Mouse (Mus musculus) T-helper 17 cell (primary cell): ENCODE data around the gene Syde2.

Source experiments
- in situ Hi-C, 2 experiments: fragments of 300-600 bp; cut with MboI, MseI; formaldehyde crosslinking; loops; 1 replicate in 1 of 2; 2 replicates in 1 of 2; pipeline ENCODE4 v1.15.1; 2025; ENCODE audit warnings: high pct_unique_total_duplicates in 2 of 2

Gene Syde2

DNA sequence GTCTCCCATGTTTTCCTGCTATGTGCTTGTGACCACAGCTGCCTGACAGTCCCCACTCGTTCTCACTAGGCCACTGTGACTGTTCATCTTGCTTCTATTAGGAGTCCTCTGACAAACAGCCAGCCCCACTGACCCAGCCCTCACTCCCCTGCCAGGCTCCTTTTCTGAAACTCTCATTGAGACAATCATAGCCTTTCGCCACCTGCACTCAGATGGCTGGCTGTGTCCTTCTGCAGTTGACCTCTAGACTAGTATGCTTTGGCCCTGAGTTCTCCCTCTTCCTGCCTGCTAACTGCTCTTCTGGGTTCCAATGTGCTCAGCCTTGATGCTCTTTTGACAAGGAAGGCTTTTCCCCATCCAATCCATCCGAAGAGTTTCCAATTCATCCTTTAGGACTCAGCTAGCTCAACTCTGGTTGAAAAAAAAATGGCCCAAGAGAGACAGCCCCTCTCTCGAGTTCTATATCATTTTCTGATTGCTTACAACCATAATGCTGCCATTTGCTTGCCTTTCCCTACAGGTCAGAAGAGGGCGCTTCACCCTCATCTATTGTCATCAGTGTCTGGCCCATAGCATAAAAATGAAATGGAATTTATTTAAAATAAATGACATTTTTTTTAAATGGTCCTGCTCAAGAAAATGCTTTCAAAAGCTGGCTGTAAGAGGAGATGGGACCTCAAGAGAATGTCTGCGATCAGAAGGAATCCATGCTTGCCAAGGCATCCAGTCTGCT lies 65.6 kb downstream of the Syde2 start:
- in situ Hi-C loops: no loop called here

DNA sequence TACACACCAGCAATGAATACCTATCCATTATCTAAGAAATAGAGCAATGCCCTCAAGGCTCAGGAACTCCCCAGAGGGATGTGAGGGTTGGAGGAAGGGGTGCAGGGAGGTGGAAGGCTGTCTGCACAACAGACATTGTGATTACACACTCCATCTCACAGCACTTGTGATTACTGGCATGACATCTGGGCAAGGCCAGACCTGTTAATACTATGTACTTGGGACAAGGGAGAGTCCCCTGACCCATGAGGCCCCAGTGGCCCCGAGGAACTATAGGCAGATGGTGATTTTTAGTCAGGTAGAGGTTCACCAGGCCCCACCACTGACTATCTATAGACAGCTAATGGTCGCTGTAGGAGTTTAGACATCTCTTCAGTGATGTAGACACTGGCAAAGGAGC lies 66.2 kb downstream of the Syde2 start:
- in situ Hi-C loops: no loop called here

DNA sequence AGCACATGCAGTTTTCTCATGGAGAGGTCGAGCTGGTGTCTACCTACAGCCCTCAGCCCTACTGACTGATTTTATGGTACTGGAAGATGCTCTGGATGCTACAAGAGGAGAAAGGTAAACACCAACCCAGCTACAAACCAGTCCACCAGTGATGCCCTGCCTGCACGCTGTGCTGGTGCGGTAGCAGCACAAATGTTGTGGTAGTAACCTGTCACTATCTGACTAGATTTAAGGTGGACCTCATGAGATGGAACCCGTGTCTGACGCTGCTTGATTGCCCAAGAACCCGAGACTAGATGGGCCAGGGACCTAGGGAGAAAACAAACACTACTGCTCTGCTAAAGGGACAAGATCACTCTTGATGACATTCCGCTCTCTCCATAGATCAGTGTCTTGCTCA lies 69.5 kb downstream of the Syde2 start:
- in situ Hi-C loops: loop anchor here in 1 of 2 experiments (5.0 kb wide), 1 partner anchor 125 kb away; no protein-coding TSS in a partner anchor

DNA sequence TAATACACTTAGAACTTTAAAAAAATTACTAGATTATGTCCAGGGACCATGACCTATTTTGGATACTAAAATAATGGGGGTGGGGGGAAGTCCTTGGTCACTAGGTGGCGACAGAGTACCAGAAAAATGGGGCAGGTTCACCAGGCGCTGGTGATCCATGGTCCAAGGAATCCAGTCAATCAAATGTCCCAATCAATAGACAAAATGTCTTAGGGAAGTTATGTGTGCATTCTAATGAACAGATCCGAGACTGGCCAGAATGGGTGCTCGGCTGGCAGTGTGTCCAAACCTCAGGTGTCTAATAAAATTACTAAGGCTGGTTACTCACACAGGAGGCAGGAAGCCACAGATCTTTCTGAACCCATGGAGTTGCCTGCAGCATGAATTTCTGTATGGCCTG lies 70.6 kb downstream of the Syde2 start:
- in situ Hi-C loops: loop anchor here in 1 of 2 experiments (5.0 kb wide), 1 partner anchor 124 kb away; no protein-coding TSS in a partner anchor

DNA sequence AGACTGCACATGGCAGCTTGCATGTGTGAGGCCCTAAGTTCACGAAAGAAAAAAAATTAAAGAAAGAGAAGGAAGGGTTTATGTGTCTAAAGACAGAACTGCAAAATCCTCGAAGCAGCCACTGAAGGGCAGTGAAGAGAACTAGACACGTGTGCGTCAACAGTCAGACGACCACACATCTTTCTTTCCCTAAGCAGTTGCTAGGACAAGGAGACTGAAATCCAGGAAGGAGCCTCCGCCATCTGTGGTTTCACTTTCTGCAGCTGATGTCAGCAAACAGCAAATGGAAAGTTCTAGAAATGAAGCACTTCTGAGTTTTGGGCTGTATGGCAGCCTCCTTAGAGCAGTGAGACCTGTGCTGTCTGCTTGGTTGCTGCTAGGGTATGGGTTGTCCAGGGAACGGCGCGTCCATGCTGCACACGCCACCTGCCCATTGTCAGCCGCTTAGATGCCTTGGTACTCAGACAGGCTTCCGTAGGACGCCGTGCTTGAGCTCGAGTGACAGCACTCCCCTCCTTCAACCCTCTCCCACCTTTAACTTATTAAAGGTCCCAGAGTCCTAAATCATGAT lies 71.8 kb downstream of the Syde2 start:
- in situ Hi-C loops: loop anchor here in 1 of 2 experiments (5.0 kb wide), 1 partner anchor 123 kb away; no protein-coding TSS in a partner anchor

DNA sequence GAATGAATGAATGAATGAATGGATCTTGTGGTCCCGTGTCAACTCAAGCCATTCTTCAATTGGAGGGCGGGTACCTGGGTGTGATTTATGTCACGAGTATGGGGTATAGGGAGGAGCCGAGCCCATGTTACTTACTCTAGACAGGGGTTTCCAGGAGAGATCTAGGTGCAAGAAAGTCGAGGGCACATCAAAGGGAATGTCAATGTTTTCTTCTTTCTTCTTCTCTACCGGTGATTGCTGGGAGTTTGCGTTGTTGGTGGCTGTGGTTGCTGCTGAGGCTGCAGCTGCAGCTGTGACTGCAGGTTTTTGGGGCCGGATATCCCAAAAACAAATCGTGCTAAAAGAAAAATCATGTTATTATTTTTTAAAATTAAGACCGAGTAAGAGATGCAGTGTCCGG lies 75.5 kb downstream of the Syde2 start:
- in situ Hi-C loops: no loop called here

DNA sequence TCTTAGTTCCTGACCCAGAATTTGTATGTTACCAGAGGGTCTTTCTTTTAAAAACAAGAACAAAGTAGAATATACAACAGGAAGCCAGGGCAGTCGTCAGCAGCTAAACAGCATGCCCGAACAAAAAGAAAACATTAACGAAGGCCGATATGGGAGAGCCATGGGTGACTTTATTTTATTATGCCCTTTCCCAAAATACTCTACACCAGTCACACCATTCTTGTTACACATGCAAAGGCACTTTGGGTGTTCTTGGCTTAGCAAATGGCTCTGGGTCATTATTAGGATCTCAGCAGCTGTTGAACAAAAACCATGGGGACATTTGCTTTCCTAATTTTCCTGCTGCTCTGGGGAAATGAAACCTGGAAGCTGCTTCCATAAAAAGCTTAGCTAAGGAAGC lies 81.6 kb downstream of the Syde2 start:
- in situ Hi-C loops: loop anchor here in 1 of 2 experiments (5.0 kb wide), 2 partner anchors 68 to 113 kb away; no protein-coding TSS in a partner anchor
